Mouse (Mus musculus) stomach, embryonic 14.5 days (tissue): ENCODE results near the gene Gstp1. TPM values are rescaled to one million over a fixed set of nuclear protein-coding genes. Genes with fewer than 3 reads are reported as not detected.

Source experiments
- ATAC-seq: fragments of 200-750 bp; cut with Nextera tagmentation; 2 replicates; pipeline ENCODE4 v1.8.0; 2017; ENCODE audit warnings: low read depth, moderate TSS enrichment; ENCODE audit not compliant: insufficient number of reproducible peaks, insufficient read depth, low FRiP score
- H3K27ac ChIP-seq: fragments of 300-500 bp; sonication (generic); 2 replicates; pipeline ENCODE4 v1.5.1; 2014; ENCODE audit warnings: mild to moderate bottlenecking, low read length, moderate library complexity, mixed read lengths
- H3K27me3 ChIP-seq: fragments of 300-500 bp; sonication (generic); 2 replicates; pipeline ENCODE4 v1.6.1; 2014; ENCODE audit warnings: low read length, control low read depth, mixed read lengths; ENCODE audit not compliant: control insufficient read depth, insufficient read depth
- H3K36me3 ChIP-seq: fragments of 300-500 bp; sonication (generic); 2 replicates; pipeline ENCODE4 v1.6.1; 2014; ENCODE audit warnings: mild to moderate bottlenecking, control low read depth, low read length, moderate library complexity, mixed read lengths; ENCODE audit not compliant: control insufficient read depth, insufficient read depth
- H3K4me1 ChIP-seq: fragments of 300-500 bp; sonication (generic); 2 replicates; pipeline ENCODE4 v1.6.1; 2014; ENCODE audit warnings: low read length, control low read depth, mixed read lengths; ENCODE audit not compliant: control insufficient read depth, insufficient read depth
- H3K4me2 ChIP-seq: fragments of 300-500 bp; sonication (generic); replicated peaks from 2 replicates; pipeline ENCODE4 v1.6.1; 2014; ENCODE audit warnings: low read depth, low read length, control low read depth
- H3K4me3 ChIP-seq: fragments of 300-500 bp; sonication (generic); 2 replicates; pipeline ENCODE4 v1.5.1; 2014; ENCODE audit warnings: low read depth, low read length, control low read depth
- H3K9ac ChIP-seq: fragments of 300-500 bp; sonication (generic); replicated peaks from 2 replicates; pipeline ENCODE4 v1.6.1; 2014; ENCODE audit warnings: low read depth, mild to moderate bottlenecking, control low read depth, low read length, moderate library complexity, mixed read lengths
- H3K9me3 ChIP-seq: fragments of 300-500 bp; sonication (generic); 2 replicates; pipeline ENCODE4 v1.6.1; 2016; ENCODE audit warnings: low read depth, low read length, control low read depth; ENCODE audit not compliant: control insufficient read depth
- WGBS: fragments of 180-500 bp; shearing (Covaris S2); extraction: QIAGEN DNeasy Blood & Tissue Kit; methylation state at CpG from one replicate; pipeline ENCODE4 v1.1.7; 2014; 5-methylcytosine and 5-hydroxymethylcytosine counted together
- polyA plus RNA-seq: library from polyadenylated mRNA; unstranded; fragments of >200 nt; fragmentation: Nextera tagmentation; extraction: Ambion mirVana; gene quantifications from 2 replicates; pipeline ENCODE4 v1.2.1, GENCODE M21; 2014

Gene Gstp1
- polyA plus RNA-seq, 1 experiment from 2014 or later, result 672 TPM

- no peak for ATAC-seq
- Histone ChIP-seq H3K27me3 (no peaks in the 10 kb centered on the region), H3K4me3 (peak overlapping the region; percentile 52; the same call in 1 of the 2 replicates), H3K9me3 (no peaks in the 10 kb centered on the region), H3K36me3 (no peaks in the 10 kb centered on the region), H3K4me1 (peaks cover 15% of the 10 kb centered on the region), H3K27ac (no peak overlapping the region), H3K9ac (no peak overlapping the region; the same call in 1 of the 2 replicates), H3K4me2 (peak overlapping the region; percentile 93)
- WGBS, result 83% methylated on average over 9 of the region's 9 CpGs
Measured at GRCm38 (mm10) chr19:3999121-3999730, 38.6 kb downstream of the Gstp1 start.

- no peak for ATAC-seq
- no peaks in the 10 kb centered on the region for H3K9me3 ChIP-seq
- no peak overlapping the region for H3K4me3 ChIP-seq
- WGBS, result 75% methylated on average over 8 of the region's 8 CpGs
- no peaks in the 10 kb centered on the region for H3K27me3 ChIP-seq
- no peak overlapping the region for H3K9ac ChIP-seq
- no peaks in the 10 kb centered on the region for H3K36me3 ChIP-seq
- no peak overlapping the region for H3K27ac ChIP-seq
- peaks cover 15% of the 10 kb centered on the region for H3K4me1 ChIP-seq
- H3K4me2 ChIP-seq, result no peak overlapping the region
Measured at GRCm38 (mm10) chr19:3998335-3998734, 39.5 kb downstream of the Gstp1 start.

GRCm38 (mm10) chr19:3997231-3997630, 40.6 kb downstream of the Gstp1 start:
- H3K27ac ChIP-seq, result no peak overlapping the region
- H3K4me2 ChIP-seq, result no peak overlapping the region
- no peak overlapping the region for H3K4me3 ChIP-seq
- no peak for ATAC-seq
- H3K27me3 ChIP-seq, result no peaks in the 10 kb centered on the region
- no peaks in the 10 kb centered on the region for H3K36me3 ChIP-seq
- H3K9me3 ChIP-seq, result no peaks in the 10 kb centered on the region
- 46% methylated on average over 8 of the region's 8 CpGs for WGBS
- H3K9ac ChIP-seq, result no peak overlapping the region
- H3K4me1 ChIP-seq, result peaks cover 15% of the 10 kb centered on the region

- Histone ChIP-seq H3K9me3 (no peaks in the 10 kb centered on the region), H3K4me2 (no peak overlapping the region), H3K4me3 (no peak overlapping the region), H3K36me3 (no peaks in the 10 kb centered on the region), H3K27me3 (no peaks in the 10 kb centered on the region), H3K27ac (no peak overlapping the region), H3K9ac (no peak overlapping the region), H3K4me1 (peaks cover 15% of the 10 kb centered on the region)
- 78% methylated on average over 8 of the region's 8 CpGs for WGBS
- ATAC-seq, result no peak
Measured at GRCm38 (mm10) chr19:3996747-3997146, 41.0 kb downstream of the Gstp1 start.

- H3K27ac ChIP-seq, result no peak overlapping the region
- no peaks in the 10 kb centered on the region for H3K36me3 ChIP-seq
- no peak overlapping the region for H3K4me2 ChIP-seq
- no peaks in the 10 kb centered on the region for H3K9me3 ChIP-seq
- H3K27me3 ChIP-seq, result no peaks in the 10 kb centered on the region
- H3K4me1 ChIP-seq, result peaks cover 9% of the 10 kb centered on the region
- WGBS, result 71% methylated on average over 7 of the region's 7 CpGs
- H3K9ac ChIP-seq, result no peak overlapping the region
- H3K4me3 ChIP-seq, result no peak overlapping the region
- no peak for ATAC-seq
Measured at GRCm38 (mm10) chr19:3996106-3996505, 41.7 kb downstream of the Gstp1 start.

GRCm38 (mm10) chr19:3995505-3995904, 42.3 kb downstream of the Gstp1 start:
- Histone ChIP-seq H3K4me2 (no peak overlapping the region), H3K36me3 (no peaks in the 10 kb centered on the region), H3K27me3 (no peaks in the 10 kb centered on the region), H3K4me3 (no peak overlapping the region), H3K4me1 (peaks cover 6% of the 10 kb centered on the region; the same call in 1 of the 2 replicates), H3K27ac (no peak overlapping the region), H3K9ac (no peak overlapping the region), H3K9me3 (no peaks in the 10 kb centered on the region)
- 75% methylated on average over 3 of the region's 3 CpGs for WGBS
- no peak for ATAC-seq

GRCm38 (mm10) chr19:3994932-3995331, 42.9 kb downstream of the Gstp1 start:
- Histone ChIP-seq H3K36me3 (no peaks in the 10 kb centered on the region), H3K9me3 (no peaks in the 10 kb centered on the region), H3K27ac (no peak overlapping the region), H3K27me3 (no peaks in the 10 kb centered on the region), H3K4me3 (no peak overlapping the region), H3K4me2 (no peak overlapping the region), H3K4me1 (peaks cover 6% of the 10 kb centered on the region; the same call in 1 of the 2 replicates), H3K9ac (no peak overlapping the region)
- ATAC-seq, result no peak
- 58% methylated on average over 6 of the region's 6 CpGs for WGBS

GRCm38 (mm10) chr19:3992416-3992815, 45.4 kb downstream of the Gstp1 start, which contains the start of gene Tbx10:
Tbx10 (plus strand) TSS chr19:3992752.
- Histone ChIP-seq H3K4me1 (no peaks in the 10 kb centered on the region), H3K4me3 (no peak within 1 kb of the TSS), H3K36me3 (no peaks in the 10 kb centered on the region), H3K27me3 (no peaks in the 10 kb centered on the region), H3K27ac (no peak within 1 kb of the TSS), H3K4me2 (no peak within 1 kb of the TSS), H3K9me3 (no peaks in the 10 kb centered on the region), H3K9ac (no peak within 1 kb of the TSS)
- 64% methylated on average over 5 of the region's 5 CpGs for WGBS
- no peak for ATAC-seq

- Histone ChIP-seq H3K4me3 (no peak overlapping the region), H3K9me3 (no peaks in the 10 kb centered on the region), H3K9ac (no peak overlapping the region), H3K27ac (no peak overlapping the region), H3K4me2 (no peak overlapping the region), H3K36me3 (no peaks in the 10 kb centered on the region), H3K4me1 (peaks cover under 1% of the 10 kb centered on the region; the same call in 1 of the 2 replicates), H3K27me3 (no peaks in the 10 kb centered on the region)
- ATAC-seq, result no peak
- WGBS, result 80% methylated on average over 3 of the region's 3 CpGs
Measured at GRCm38 (mm10) chr19:3991966-3992365, 45.8 kb downstream of the Gstp1 start.
